Mouse (Mus musculus) cerebellum, postnatal 14 days (tissue): ENCODE data around the gene Atf6.
A peak's percentile ranks its signal among the peaks of the same experiment; 100 is the strongest.

ENCODE experiments used
- DNase-seq, 2 experiments: peaks; one replicate each; pipeline ENCODE4 v3.0.0; 2021; ENCODE audit warnings: mixed read lengths in 2 of 2

Gene Atf6

GRCm38 (mm10) chr1:170844380-170844779, 23.2 kb downstream of the Atf6 start:
- DNase-seq, result peak; percentile 23 to 36

- peak in 1 of 2 experiments; percentile 38 for DNase-seq
Observed at GRCm38 (mm10) chr1:170839685-170840084, 27.9 kb downstream of the Atf6 start.

DNA sequence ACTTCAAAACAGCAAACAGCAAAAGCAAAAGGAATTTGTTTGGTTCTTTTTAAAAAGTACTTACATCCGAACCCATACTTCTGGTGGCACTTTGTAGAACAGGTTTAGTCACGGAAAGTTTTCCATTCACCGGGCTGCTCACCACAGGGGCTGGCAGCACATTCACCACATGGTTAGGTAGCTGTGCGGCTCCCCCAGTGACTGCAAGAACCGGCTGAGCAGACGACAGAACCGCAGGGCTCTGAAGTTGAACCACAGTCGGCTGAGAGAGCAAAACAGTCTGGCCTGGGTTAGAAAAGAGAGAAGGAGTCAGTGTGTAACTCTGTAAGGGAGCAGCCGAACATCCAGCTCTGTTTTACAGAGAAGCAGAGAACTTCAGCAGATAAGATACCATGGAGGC, 32.8 kb downstream of the Atf6 start:
- peak; percentile 36 to 38 for DNase-seq

- DNase-seq, result no peak
Observed at GRCm38 (mm10) chr1:170829781-170830180, 37.8 kb downstream of the Atf6 start.

DNA sequence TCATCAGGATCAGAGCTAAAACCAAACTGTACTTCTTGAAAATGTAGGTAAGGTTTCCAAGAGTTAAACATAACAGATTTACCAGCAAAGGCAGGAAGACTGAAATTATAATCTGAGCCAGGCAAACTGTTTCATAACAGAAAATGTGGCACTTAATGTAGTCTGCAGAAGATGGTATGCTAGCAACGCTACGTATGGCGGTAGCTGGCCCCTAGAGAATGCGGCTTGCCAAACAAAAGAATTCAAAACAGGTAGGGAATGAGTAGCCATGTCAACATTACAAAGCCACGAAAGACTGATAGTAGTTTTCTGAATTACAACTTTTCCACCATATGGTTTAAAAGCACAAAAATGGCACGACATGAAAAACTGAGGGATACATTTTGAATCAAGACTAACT, 38.2 kb downstream of the Atf6 start:
- no peak for DNase-seq

DNA sequence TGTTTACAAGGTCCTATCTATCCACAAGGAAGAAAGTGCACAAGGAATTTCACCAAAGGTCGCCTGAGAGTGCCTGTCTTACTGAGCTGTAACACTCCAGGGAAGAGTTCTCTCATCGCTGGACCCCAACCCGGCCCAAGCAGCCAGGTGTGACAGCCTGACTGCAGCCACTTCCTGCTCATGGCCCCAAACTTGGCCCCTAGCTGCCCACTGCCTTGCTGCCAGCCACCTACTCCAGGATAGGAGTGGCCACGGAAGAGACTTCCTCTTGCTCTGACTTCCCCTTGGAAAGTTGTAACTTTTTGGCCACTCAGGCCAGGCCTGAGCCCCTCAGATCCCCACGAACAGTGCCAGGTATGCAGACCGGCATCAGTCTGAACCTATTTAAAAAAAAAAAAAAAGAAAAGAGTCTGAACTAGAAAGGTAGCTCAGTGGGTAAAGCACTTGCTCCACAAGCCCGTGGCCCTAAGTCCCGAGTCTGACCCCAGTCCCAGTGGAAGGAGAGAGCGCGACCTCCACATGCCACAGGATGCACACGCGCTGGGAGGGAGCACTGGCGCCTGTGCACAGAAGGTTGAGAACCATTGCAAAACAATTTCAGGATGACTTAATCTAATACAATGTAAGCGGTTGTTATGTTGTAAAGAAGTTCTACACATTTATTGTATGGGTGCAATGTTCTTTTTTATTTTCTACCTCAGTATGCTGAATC, 47.3 kb downstream of the Atf6 start:
- no peak for DNase-seq

DNA sequence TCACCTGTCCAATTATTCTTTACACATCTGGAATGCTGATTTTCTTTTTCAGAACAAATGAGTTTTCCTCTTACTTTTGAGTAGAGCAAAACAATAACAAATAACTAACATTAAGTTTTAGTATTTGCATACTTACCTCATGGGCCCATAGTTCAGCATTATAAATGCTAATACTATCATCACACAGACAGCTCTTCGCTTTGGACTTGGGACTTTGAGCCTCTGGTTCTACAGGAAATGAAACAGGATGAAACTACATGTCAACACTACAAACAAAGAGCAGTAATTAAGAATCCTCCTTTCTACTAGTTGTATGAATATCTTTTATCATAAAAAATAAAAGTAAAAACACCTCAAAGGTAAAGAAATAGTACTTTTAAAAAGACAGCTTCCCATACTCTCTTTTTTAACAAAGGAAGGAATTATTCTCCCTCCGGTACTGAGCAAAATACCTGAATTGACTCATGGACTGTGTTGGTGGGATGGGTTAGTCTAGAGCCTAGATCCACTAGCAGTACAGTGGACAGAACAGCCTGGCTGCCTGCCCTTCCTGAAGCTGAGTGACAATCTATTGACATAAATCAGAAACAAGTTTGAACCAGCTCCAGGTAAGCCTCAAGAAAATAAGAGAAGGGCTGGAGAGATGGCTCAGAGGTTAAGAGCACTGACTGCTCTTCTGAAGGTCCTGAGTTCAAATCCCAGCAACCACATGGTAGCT, 52.1 kb downstream of the Atf6 start:
- no peak for DNase-seq

- no peak for DNase-seq
Observed at GRCm38 (mm10) chr1:170812822-170813221, 54.7 kb downstream of the Atf6 start.

GRCm38 (mm10) chr1:170807600-170808270, 59.8 kb downstream of the Atf6 start:
- no peak for DNase-seq

DNA sequence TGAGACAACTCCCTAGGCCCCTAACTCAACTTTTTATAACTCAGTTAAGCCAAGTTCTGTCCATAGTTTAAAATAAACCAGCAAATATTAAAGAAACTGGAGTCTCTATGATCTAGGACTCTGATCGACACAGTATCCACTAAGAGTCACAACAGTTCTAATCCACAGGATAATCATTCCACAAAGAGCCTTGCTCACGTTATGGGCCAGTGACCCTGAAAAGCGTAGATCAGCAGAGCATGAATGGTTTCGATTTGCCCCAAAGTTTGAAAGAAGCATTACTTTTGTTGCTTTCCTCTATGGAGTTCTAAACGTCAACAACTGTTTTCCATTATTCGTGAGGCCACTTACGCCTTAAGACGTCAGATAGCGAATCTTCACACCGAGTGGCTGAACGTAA, 62.9 kb downstream of the Atf6 start:
- DNase-seq, result no peak

DNA sequence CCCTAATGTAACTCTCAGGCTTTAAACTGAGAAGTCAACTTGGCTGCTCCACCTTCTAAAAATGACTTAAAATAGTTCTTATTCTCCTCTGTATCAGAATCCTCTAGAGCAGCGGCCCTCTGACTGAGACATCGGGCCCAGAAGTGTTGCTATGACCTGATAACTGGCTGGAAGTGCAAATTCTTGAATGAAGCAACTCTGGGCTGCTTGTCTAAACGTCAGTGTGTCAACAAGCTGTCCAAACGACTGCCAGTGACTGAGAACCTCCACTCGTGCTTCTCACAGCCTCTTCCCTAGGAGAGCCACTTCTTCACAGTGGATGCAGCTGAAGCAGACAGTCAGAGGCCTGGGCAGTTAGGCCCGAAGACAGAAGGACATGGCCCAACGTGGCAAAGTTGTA, 64.9 kb downstream of the Atf6 start:
- no peak for DNase-seq

DNA sequence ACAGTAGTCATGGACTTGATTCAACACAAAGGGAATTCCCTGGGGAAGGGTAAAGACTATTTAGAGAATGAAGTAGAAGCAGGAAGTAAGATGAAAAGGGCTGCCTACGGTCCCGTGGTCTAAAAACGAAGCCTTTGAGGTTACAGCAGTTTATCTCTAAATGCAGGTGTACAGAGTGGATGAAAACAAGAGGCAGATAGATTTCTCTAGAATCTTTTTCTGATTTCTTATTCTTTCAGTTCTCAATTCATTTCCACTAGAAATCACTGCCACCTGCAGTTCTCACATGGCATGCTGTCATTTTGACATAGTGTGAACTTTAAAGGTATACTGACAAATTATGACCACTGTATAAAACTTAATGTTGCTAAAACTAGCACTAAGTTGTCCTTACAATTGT, 66.9 kb downstream of the Atf6 start:
- DNase-seq, result no peak

GRCm38 (mm10) chr1:170795741-170796347, 71.7 kb downstream of the Atf6 start:
- DNase-seq, result no peak

GRCm38 (mm10) chr1:170791542-170791941, 76.0 kb downstream of the Atf6 start:
- no peak for DNase-seq

DNA sequence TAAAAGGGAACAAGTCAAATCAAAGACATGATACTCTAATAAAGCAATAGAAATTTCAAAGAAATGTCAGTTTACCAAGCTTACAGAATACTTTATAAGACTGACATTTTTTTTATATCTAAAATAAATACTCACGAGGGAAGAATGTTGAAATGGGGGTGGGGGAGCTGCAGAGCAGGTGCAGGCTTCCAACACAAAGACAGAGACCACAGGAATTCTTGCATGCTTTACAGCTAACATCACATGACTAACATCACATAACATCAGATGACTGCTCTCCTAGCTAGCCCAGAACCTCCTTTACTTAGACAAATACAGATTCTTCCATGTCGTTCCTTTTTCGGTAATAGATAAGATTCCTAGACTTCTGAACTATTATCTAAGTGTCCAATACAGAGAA, 76.6 kb downstream of the Atf6 start:
- no peak for DNase-seq

- DNase-seq, result no peak
Observed at GRCm38 (mm10) chr1:170787643-170788042, 79.9 kb downstream of the Atf6 start.

- no peak for DNase-seq
Observed at GRCm38 (mm10) chr1:170786570-170787341, 80.8 kb downstream of the Atf6 start.

DNA sequence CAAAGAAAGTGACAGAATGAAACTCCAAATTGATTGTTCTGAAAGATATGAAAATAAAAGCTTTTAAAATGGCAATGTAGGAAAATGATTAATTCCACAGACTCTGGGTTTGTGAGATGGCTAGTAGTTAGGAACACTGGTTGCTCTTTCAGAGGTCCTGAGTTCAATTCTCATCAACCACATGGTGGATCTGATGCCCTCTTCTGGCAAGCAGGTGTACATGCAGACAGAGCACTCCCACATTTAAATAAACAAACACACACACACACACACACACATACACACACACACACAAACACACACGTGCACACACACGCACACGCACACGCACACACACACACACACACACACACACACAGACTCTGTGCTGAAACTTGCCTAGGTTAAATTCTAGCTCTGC, 89.9 kb downstream of the Atf6 start:
- DNase-seq, result no peak

DNA sequence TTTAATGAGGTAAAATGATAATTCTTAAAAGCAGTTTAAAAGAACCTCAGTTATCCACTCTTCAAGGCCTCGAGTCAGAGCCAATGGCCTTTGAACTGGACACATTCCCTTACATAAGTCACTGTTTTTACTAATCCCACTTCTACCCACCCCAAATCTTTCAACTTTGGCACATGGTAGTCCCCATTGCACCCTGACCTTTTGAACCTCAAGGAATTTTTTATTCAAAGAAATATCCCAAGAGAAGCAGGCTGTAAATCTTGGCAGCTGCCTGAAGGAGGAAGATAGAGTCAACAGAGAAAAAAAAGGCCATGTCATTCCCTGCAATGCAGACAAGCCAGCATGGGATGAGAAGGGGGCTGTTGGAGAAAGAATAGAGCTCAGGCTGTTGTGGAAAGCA, 93.1 kb downstream of the Atf6 start:
- DNase-seq, result no peak

GRCm38 (mm10) chr1:170773506-170773905, 94.1 kb downstream of the Atf6 start:
- DNase-seq, result no peak

GRCm38 (mm10) chr1:170771437-170772003, 96.1 kb downstream of the Atf6 start:
- no peak for DNase-seq

- DNase-seq, result no peak
Observed at GRCm38 (mm10) chr1:170770691-170771090, 96.9 kb downstream of the Atf6 start.
